Mouse (Mus musculus): Measurements from ENCODE around the gene Prcd.

Prcd gene

DNA sequence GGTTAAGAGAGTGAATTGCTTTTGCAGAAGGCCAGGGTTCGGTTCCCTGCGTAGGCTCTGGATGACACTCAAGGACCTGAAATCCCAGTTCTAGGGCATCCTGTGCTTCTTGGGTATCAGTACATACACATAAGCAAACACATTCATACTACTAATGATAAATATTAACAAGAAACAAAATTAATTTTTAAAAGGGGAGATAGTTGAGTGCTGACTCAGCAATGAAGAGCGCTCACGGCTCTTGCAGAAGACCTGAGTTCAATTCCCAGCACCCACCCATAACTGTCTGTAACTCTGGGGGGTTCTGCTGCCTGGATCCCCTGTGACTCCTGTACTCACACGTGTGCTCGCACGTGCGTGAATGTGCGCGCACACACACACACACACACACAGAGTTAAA is 36.3 kb downstream of the Prcd start:
- DNase-seq (ENCODE audit: low spot score in 2 of 2): no peak

DNA sequence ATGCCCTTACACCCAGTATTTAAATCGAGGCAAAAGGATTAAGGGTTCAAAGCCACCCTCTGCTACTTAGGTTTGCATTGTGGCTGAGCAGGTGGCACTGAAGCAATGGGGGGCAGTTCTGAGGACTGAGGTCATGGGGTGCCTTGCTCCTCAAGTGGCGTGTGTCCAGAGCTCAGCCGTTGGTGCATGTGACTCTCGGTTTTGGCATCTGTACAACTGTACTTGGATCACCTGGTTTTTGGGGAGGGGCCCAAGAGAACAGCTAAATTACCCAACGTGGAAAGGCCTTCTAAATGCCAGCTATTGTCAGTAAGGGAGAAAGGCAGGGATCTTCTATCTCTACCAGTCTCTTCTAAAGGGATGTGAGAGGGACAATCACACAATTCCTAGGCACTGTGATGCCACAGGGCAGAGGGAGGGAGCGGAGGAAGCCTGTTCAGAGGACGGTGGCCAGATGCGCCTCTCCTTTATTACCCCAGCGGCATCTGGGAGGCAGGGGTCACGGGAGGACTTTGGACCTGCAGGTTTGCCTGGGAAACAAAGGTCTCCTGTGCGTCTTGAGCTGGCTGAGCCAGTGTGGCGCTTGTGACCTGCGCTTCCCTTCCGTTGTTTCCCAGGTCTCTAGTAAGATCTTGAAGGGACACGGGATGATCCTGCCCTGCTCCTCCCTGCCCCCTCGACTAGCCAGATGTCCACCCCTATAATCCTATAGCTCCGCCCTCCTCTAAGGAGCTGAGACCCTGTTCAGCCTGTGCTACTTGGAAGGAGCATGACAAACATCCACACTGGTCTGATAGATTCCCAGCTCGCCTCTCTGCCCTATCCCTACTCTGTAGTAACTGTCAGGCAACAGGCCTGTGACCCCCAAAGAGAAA is 37.6 kb downstream of the Prcd start:
- DNase-seq (ENCODE audit: low spot score in 2 of 2): no peak

DNA sequence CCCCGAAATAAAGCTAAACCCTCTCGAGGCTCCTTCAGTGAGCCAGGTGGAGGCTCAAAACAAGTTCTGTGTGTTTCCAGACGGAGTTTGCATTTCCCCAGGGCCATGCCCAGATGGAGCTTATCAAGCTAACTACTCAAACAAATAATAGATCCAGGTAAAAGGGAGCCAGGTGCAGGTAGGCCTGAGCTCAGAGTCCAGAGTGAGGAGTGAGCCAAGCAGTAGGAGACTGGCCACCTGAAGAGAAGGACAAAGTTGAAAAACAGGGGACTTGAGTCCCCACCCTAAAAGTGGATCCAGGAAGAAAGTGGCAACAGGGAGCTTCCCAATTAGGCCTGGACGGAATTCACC is 40.5 kb downstream of the Prcd start:
- DNase-seq (ENCODE audit: low spot score in 2 of 2): no peak

DNA sequence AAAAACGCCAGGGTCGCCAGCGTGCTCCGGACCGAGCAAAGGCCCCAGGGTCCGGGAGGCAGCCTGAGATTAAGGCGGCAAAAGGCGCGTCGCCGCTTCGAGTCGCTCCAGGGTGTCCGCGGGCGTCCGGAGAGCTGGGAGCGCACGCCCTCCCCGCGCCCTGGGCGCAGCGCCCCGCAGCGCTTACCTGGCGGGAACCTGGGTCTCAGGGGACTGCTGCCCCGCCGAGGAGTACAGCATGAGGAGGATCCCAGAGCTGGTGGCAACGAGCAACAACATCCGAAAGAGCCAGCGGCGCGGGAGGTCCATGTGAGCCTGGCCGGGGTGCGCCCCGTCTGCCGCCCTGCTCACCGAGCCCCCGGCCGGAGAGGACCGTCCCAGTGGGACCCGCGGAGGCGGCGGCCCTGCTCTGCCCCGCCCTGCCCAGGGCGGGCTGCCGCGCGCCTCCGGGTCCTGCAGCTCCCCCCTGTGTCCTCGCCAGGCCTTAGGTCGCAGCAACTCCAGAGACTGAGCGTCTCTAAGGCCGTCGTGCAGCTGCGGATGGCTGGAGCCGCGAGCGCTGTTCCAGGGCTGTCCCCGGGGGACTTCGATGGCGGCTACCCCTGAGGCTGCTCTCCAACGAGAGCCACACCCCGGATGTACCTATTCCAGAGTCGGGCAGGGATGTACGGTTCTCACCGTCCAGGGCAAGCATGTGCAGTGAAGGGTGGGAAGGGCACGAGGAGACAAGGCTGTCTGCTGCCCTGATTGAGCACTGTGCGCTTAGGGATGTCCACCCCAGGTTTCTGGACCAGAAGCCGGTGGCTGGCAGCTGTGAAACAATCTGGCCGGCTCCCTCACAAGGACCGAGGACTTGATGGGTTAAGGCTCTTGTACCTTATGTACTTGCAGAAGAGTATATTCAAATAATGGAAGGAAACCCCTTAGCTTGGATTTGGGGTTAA is 41.2 kb downstream of the Prcd start:
- DNase-seq (ENCODE audit: low spot score in 2 of 2): no peak

DNA sequence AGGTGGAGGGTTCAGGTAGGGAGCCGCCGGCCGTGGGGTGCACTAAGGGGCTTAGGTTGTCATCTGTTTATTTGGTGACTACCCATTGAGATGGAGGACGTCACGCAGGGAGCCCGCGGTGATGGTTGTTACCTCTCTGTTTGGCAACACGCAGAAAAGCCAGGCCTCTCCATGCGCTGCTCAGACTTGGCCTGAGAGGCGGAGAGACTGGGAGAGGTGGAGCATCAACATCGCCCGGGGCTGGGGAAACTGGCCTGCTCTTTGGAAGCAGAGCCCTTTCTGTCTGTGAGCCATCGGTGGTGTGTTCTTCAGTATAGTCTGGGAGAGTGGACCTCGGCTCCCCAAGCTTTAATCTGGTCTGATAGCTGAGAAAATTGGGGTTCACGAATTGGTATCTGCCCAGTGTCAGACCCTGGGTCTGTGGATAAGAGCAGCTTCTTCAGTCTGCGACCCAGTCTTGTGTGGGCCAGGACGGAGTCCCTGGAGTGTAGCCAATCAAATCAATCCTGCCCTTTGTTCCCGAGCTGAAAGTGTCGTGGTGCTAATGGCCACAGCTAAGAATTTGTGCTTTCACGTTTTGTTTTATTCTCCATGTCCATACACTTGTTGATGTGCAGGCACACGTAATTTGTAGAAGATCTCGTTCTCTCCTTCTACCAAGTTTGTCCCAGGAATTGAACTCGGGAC is 42.0 kb downstream of the Prcd start:
- no peak for DNase-seq (ENCODE audit: low spot score in 2 of 2)

DNA sequence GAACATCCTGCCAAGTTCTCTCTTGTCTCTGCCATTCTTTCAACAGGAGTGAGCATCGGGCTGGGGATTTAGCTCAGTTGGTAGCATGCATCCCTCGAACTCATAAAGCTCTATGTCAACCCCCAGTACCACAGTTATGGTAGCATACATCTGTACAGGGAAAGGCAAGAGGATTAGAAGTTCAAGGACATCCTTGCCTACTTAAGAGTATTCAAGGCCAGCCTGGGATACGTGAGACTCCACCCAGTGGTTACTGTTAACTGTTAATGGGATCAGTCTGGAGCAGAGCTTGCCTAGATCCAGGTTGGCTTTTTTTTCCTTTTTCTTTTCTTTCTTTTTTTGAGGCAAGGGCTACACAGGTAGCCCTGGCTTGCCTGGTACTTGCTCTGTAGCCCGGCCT is 43.1 kb downstream of the Prcd start:
- DNase-seq (ENCODE audit: low spot score in 2 of 2): no peak

DNA sequence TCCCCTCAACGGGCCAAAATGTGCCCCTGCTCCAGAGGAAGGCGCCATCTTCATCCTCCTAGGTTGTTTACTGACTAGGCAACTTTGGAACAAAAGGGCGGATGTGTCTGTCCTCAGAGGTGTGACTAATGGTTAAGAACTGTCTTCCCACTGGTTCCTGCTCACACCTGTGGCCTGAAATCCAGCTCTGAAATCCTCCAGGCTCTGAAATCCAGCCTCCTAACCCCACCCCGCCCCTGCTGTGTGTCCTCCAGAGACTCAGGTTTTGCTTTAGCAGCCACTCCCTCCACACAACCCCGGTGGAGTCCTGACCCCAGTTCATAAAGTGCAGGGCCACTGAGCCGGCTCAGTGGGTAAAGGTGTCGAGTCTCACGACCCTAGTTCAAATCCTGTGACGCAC is 44.2 kb downstream of the Prcd start:
- DNase-seq (ENCODE audit: low spot score in 2 of 2): no peak

DNA sequence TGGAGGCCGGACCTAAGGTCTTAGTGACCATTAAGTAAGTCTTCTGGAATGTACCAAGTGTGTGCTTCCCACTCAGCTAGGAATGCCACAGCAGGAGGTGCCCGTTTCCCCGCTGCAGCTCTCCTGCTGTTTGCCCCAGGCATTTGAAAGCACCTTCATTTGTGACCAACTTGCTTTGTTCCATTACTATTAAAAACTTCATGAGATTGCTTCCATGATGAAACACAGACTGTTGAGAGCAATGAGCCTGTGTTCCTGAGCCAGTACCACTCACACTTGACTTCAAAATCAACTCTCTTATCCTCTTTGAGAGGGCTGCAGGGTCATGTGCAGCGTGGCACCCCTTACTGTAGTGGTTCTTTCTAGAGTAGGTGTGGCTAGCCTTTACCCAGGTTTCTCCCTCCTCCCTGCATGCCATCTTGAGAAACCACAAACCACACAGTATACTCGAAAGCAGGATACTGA is 48.1 kb downstream of the Prcd start:
- DNase-seq (ENCODE audit: low spot score in 2 of 2): no peak

DNA sequence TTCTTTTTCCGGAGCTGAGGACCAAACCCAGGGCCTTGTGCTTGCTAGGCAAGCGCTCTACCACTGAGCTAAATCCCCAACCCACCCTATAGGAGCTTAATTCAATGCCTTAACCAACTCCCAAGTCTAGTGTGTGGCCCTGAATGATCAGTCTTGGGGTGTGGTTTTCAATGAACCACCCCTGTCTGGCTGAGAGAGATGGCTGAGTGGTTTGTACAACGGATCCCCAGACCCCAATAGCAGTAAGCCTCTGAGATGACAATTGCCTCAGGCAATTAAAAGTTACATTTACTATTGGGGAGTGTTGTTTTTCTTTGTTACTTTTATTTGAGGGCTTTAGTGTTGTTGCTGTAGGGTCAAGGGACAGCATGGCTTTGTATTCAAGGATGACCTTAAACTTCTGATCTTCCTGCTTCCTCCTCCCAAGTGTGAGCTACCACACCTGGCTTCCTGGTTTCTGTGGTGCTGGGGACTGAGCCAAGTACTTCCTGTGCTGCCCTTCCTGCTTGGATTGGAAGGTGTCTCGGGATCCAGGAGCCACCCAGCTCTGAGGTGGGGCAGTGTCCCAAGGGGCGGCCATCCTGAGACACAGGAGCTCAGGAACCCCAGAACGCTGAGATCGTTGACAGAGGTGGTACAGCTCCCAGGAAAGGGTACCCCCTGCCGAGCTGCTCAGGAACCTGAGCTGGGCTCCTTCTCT is 51.2 kb downstream of the Prcd start:
- DNase-seq (ENCODE audit: low spot score in 2 of 2): no peak

DNA sequence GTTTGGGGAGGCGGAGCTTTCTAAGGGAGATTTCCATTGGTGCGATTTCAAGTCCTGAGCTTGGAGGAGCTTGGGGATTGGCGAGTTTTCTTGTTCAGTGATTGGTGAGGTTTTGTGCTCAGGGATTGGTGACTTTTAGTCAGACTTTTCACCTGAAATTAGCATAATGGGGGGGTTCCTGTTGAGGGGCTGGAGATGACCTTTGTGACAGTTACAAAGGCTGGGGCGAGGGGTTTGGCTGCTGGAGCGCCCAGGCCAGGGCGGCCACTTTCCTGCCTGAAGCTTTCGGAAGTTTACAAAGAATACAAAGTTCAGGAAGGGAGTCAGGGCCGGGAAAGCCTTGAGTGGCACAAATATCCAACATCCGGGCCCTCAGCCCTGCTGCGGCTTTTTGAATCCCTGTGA is 51.9 kb downstream of the Prcd start:
- DNase-seq (ENCODE audit: low spot score in 2 of 2): no peak

DNA sequence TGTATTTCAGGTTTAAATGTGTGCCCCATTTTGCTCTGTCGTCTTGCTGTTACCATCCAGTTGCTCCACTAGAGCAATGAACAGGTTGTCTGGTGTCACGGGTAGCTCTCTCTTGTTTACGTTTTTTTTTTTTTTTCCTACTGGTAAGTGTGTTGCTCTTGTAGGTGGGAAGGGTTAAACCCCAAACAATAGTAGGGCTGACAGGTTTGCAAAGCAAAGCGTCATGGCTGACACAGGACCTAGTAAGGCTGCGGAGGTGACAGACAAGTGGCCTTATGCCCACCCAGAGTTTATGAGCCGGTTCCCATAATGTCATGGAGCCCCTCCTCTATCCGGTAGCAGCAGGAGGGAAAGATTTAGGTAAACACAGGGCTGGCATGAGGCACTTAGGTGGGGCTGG is 53.0 kb downstream of the Prcd start:
- no peak for DNase-seq (ENCODE audit: low spot score in 2 of 2)

DNA sequence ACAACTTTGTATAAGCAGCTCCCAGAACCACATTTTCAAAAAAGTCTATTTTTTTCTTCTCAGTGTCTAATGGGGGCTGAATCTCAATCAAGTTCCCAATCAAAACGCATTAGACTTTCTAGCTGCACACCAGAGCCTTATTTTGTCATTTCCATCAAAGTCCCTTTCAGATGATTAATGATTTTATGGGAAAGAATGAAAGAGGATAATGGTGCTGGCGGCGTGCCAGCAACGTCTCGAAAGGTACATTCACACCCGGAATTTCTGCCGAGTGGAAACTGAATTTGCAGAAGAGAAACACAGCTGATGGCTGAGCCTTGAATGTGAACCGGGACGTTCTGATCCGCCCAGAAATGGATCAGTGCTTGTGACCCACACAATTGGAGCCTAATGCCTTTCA is 56.8 kb downstream of the Prcd start:
- no peak for DNase-seq (ENCODE audit: low spot score in 2 of 2)

DNA sequence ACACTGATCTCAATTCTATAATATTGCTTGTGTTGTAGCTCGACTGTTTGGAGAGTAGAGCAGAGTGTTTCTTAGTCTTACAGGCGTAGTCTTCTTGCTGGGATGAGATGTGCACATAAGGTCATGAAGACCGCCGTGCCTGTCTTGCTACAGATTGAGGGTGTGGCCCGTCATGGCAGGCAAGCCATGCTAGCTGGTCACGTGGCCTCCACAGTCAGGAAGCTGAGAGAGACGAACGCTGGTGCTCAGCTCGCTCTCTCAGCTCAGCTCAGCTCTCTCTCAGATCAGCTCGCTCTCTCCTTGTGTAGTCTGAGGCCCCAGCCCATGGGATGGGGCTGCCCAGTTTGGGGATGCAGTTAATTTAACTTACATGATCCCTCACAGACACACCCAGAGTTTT is 57.5 kb downstream of the Prcd start:
- no peak for DNase-seq (ENCODE audit: low spot score in 2 of 2)

DNA sequence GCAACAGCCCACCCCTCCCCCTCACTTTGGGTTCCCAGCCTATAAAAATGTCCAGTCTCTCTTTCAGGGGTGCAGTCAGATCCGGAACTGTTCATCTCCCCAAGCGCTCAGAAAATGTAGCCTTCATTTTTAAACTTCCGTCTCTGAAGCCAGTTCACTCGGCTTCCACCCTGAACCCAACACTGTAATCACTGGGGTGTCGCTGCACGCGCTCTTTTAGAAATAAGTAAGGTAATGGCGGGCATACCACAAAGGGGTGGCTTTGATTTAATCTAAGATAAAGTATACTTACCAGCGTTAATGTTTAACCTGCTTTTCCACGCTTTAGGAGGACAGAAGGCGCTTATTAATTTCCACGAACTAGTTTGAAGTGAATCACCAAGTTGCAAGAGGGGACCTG is 60.7 kb downstream of the Prcd start:
- no peak for DNase-seq (ENCODE audit: low spot score in 2 of 2)
